Mouse (Mus musculus): ENCODE data around the gene Paip2b. TPM values are rescaled to one million over a fixed set of nuclear protein-coding genes. Genes with fewer than 3 reads are reported as not detected.
A peak's percentile ranks its signal among the peaks of the same experiment; 100 is the strongest.

Gene Paip2b
- total RNA-seq (2021) (10 to 100 TPM; 35.4 to 39.4 TPM), polyA plus RNA-seq (2012; rRNA removed) (13.4 and 31.8 TPM in 2 replicates)
- long read RNA-seq, partial matches to known transcripts = 1 of 7 reads
- long read RNA-seq, other reads (novel, unspliced or antisense) = 5 of 7 reads

- peak within 1 kb of the TSS; percentile 90 for H3K27ac ChIP-seq
- peaks cover 3% of the 10 kb centered on the region for H3K4me1 ChIP-seq (ENCODE audit: control insufficient read depth, insufficient read depth, low read length)
- no peaks in the 10 kb centered on the region for H3K27me3 ChIP-seq (ENCODE audit: control insufficient read depth, insufficient read depth, low read length)
- intact Hi-C loops (cut with DNase I) = loop anchor here (2.0 to 5.0 kb wide), 3 partner anchors 37 to 86 kb away; partner anchors contain the start of genes Nagk and Tex261
- H3K79me2 ChIP-seq (replicated peaks; ENCODE audit: control insufficient read depth, insufficient read depth, low read length) = no peaks in the 10 kb centered on the region
- no peaks in the 10 kb centered on the region for H3K36me3 ChIP-seq (ENCODE audit: control insufficient read depth, insufficient read depth, low read length)
- H3K4me3 ChIP-seq = peak within 1 kb of the TSS; percentile 61
- H3K9ac ChIP-seq (ENCODE audit: low read depth, low read length) = peak within 1 kb of the TSS; percentile 76
- TF ChIP-seq EP300 (IDR thresholded peaks at IDR 0.05; ENCODE audit: insufficient read depth, low read depth, low read length) (0 out of 2 replicates have a peak, but pooled peaks have one; percentile 6), POLR2A (IDR thresholded peaks at IDR 0.05; ENCODE audit: insufficient read depth, low read depth, low read length) (peak; percentile 84), CTCF (IDR thresholded peaks at IDR 0.05) (peak; percentile 39)
- under 1% methylated on average over 37 of the region's 37 CpGs for WGBS
- DNase-seq = peak; percentile 96 to 98
Observed at GRCm38 (mm10) chr6:83831606-83832123, at the start of gene Paip2b. TSS of gene Paip2b (minus strand) at chr6:83831741.

GRCm38 (mm10) chr6:83879815-83880214 is 48.3 kb upstream of the Paip2b start:
- DNase-seq = no peak
- Histone ChIP-seq H3K9ac (ENCODE audit: low read depth, low read length) (no peak overlapping the region), H3K36me3 (ENCODE audit: control insufficient read depth, insufficient read depth, low read length) (no peaks in the 10 kb centered on the region), H3K79me2 (replicated peaks; ENCODE audit: control insufficient read depth, insufficient read depth, low read length) (no peaks in the 10 kb centered on the region), H3K27me3 (ENCODE audit: control insufficient read depth, insufficient read depth, low read length) (no peaks in the 10 kb centered on the region), H3K4me1 (ENCODE audit: control insufficient read depth, insufficient read depth, low read length) (no peaks in the 10 kb centered on the region), H3K27ac (no peak overlapping the region), H3K4me3 (0 out of 2 replicates have a peak overlapping the region, but pooled peaks have one; percentile 13)
- WGBS = 5% methylated on average over 4 of the region's 4 CpGs
- TF ChIP-seq EP300 (IDR thresholded peaks at IDR 0.05; ENCODE audit: insufficient read depth, low read depth, low read length) (no peak), CTCF (IDR thresholded peaks at IDR 0.05) (peak; percentile 90)
- intact Hi-C loops (cut with DNase I) = loop anchor here (2.0 kb wide), 2 partner anchors 33 to 181 kb away; no protein-coding TSS in a partner anchor

DNA sequence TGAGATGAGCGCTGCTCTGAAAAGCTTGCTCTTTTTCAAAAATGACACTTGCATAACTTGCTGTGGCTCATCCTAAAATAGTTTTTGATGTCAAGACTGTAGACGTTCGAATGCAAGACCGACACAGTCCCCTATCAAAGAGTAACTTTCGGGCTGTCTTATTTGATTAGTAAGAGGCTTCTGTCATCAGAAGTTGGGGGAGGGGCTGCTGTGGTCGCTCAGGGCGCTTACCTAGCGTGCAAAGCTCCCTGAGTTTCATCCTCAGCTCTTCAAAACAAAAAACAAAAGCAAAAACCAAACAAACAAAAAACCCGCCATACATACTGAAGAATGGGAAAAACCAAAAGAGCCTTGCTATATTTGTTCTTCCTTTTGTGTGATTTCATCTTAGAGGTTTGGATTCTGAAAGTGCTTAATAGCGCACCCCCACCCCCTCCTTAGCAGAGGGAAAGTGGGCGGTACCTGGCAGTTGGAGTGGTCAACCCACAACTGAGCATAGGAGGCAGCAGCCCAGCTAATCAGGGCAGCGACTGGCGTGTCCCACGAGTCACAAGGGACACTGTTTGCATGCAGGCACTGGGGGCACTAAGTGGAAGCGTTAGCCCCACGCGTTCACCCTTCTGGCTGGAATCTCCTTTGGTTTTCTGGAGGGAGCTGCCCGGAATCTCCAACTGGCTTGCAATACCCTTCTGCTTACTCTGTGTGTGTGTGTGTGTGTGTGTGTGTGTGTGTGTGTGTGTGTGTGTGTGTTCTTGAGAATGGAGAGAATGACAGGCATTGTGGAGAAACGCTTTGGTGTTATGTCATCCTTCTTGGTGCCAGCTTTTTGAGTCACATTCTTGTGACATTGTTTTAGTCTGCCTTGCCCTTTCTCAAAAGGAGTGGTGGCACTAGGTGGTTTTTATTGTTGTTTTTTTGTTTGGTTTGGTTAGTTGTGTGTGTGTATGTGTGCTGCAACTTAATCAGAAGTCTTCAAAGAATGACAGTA is 36.4 kb upstream of the Paip2b start:
- TF ChIP-seq EP300 (IDR thresholded peaks at IDR 0.05; ENCODE audit: insufficient read depth, low read depth, low read length) = peak; percentile 74; the same call in 1 of the 2 replicates
- 0 out of 2 replicates have a peak, but pooled peaks have one; percentile 9 for TF ChIP-seq CTCF (IDR thresholded peaks at IDR 0.05)
- TF ChIP-seq POLR2A (IDR thresholded peaks at IDR 0.05; ENCODE audit: insufficient read depth, low read depth, low read length) = peak; percentile 39; the same call in 1 of the 2 replicates
- Histone ChIP-seq H3K27ac (peak overlapping the region; percentile 84), H3K27me3 (ENCODE audit: control insufficient read depth, insufficient read depth, low read length) (no peaks in the 10 kb centered on the region), H3K9ac (ENCODE audit: low read depth, low read length) (peak overlapping the region; percentile 78), H3K4me1 (ENCODE audit: control insufficient read depth, insufficient read depth, low read length) (no peaks in the 10 kb centered on the region; the same call in none of the 2 replicates), H3K36me3 (ENCODE audit: control insufficient read depth, insufficient read depth, low read length) (no peaks in the 10 kb centered on the region), H3K4me3 (peak overlapping the region; percentile 77), H3K79me2 (replicated peaks; ENCODE audit: control insufficient read depth, insufficient read depth, low read length) (no peaks in the 10 kb centered on the region)
- WGBS = 2% methylated on average over 19 of the region's 19 CpGs
- intact Hi-C loops (cut with DNase I) = no loop called here
- DNase-seq = peak; percentile 67 to 81

GRCm38 (mm10) chr6:83866954-83867597 is 35.5 kb upstream of the Paip2b start, which contains the start of gene Zfp638:
TSS of gene Zfp638 (plus strand) at chr6:83867109.
- WGBS = under 1% methylated on average over 50 of the region's 50 CpGs
- Histone ChIP-seq H3K36me3 (ENCODE audit: control insufficient read depth, insufficient read depth, low read length) (no peaks in the 10 kb centered on the region), H3K79me2 (replicated peaks; ENCODE audit: control insufficient read depth, insufficient read depth, low read length) (no peaks in the 10 kb centered on the region), H3K4me1 (ENCODE audit: control insufficient read depth, insufficient read depth, low read length) (no peaks in the 10 kb centered on the region; the same call in none of the 2 replicates), H3K27ac (peak within 1 kb of the TSS; percentile 84), H3K4me3 (peak within 1 kb of the TSS; percentile 77), H3K27me3 (ENCODE audit: control insufficient read depth, insufficient read depth, low read length) (no peaks in the 10 kb centered on the region), H3K9ac (ENCODE audit: low read depth, low read length) (peak within 1 kb of the TSS; percentile 78)
- DNase-seq = peak; percentile 95 to 99
- intact Hi-C loops (cut with DNase I) = no loop called here
- TF ChIP-seq EP300 (IDR thresholded peaks at IDR 0.05; ENCODE audit: insufficient read depth, low read depth, low read length) (no peak), CTCF (IDR thresholded peaks at IDR 0.05) (no peak), POLR2A (IDR thresholded peaks at IDR 0.05; ENCODE audit: insufficient read depth, low read depth, low read length) (no peak)

- intact Hi-C loops (cut with DNase I) = no loop called here
- no peak for TF ChIP-seq POLR2A (IDR thresholded peaks at IDR 0.05; ENCODE audit: insufficient read depth, low read depth, low read length)
- no peak for TF ChIP-seq CTCF (IDR thresholded peaks at IDR 0.05)
- TF ChIP-seq EP300 (IDR thresholded peaks at IDR 0.05; ENCODE audit: insufficient read depth, low read depth, low read length) = no peak
- Histone ChIP-seq H3K79me2 (replicated peaks; ENCODE audit: control insufficient read depth, insufficient read depth, low read length) (no peaks in the 10 kb centered on the region), H3K4me3 (peak overlapping the region; percentile 77; the same call in 1 of the 2 replicates), H3K9ac (ENCODE audit: low read depth, low read length) (no peak overlapping the region), H3K27me3 (ENCODE audit: control insufficient read depth, insufficient read depth, low read length) (no peaks in the 10 kb centered on the region), H3K4me1 (ENCODE audit: control insufficient read depth, insufficient read depth, low read length) (no peaks in the 10 kb centered on the region; the same call in none of the 2 replicates), H3K36me3 (ENCODE audit: control insufficient read depth, insufficient read depth, low read length) (no peaks in the 10 kb centered on the region), H3K27ac (no peak overlapping the region)
- WGBS = 35% methylated on average over 4 of the region's 4 CpGs
- DNase-seq = no peak
Observed at GRCm38 (mm10) chr6:83866423-83866822, 34.9 kb upstream of the Paip2b start.
